In the genomic region with DNA sequence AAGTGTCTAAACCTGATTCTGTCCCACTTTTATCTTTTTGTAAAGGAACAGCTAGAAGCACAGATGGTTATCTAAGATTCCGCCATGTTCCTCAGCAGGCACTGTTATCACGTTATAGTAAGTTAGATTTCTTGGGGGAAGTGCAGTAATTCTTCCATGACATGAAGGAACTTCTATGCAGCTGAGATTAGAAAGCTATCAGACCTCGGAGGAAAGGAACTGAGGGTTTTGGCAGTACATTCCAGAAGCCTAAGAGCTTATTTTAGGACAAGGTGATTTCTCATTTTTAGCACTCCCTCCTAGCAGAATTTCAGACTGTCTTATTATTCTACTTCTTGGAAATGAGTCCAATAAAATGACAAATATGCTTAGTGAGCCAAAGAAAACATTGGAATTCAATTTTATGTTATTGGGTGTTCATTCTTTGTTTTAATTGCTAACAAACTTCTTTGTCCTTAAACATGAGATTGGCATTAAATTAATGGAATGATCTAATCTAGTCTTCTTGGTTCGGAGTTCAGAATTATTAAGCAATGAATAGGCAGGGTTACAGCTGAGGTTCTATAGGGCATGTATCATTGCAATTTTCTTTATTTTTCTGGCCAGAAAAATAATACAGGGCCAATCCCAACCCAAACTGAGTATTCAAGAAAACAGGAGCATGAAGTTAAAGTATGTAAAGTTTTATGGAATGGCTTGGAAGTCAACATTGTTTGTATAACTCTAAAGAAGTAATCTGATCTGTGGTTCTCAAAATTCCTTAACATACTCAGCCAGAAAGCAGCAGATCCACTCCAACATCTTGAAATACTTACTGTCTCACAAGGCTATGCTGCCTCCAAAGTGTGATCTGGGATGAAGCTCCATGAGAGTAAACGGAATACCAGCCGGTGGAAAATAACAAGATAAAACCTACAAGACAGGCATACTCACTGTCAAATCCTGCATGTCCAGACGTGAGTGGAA, we compare ENCODE assay signal across 11 mouse cellular contexts.
DNase-seq lines count a peak whose midpoint lies in the region.
"Had no signal": no experiment of that assay in that cellular context is flagged by ENCODE, and none has a peak within 500 bp of the region (broad histone marks: within the 10 kb centered on the region; RNA-seq: fewer than 3 reads in every experiment).

No protein-coding gene starts in this region.

- peak; percentile 13 for DNase-seq in gastrocnemius, postnatal 25 days
- DNase-seq in gastrocnemius, postnatal 10 days: no peak
- DNase-seq in 3T3-L1 (ENCODE audit: low read depth, low spot score) (peak; percentile 85), MN1 (ENCODE audit: low spot score) (no peak)
- DNase-seq in embryo, embryonic 10.5 days (ENCODE audit: low spot score): peak; percentile 44
- peak; percentile 24 for DNase-seq in forelimb bud, embryonic 11.5 days (ENCODE audit: low read depth, low spot score)
- DNase-seq in layer of hippocampus, postnatal 14 days (ENCODE audit: low spot score in 2 of 2): no peak
- no peak for DNase-seq in heart, adult 9 months (ENCODE audit: low spot score in 2 of 2)
- DNase-seq: cerebellum, adult 9-10 months; kidney, adult 8-10 months; right cerebral cortex, adult 18-20 months had no signal

Comparison
In these comparisons a context has a peak if more than half of its experiments do, and no peak if none do; other contexts are left out.
1. DNase-seq: peak in gastrocnemius, postnatal 25 days (single experiment), 3T3-L1 (single experiment), embryo, embryonic 10.5 days (single experiment) and forelimb bud, embryonic 11.5 days (single experiment); none in gastrocnemius, postnatal 10 days (single experiment), layer of hippocampus, postnatal 14 days (0 of 2), heart, adult 9 months (0 of 2) and MN1 (single experiment).